Mouse (Mus musculus): ENCODE measurements around the gene Mcidas. TPM values are rescaled to one million over a fixed set of nuclear protein-coding genes. Genes with fewer than 3 reads are reported as not detected.

The Mcidas gene
- polyA plus RNA-seq, 2 experiments = not detected

DNA sequence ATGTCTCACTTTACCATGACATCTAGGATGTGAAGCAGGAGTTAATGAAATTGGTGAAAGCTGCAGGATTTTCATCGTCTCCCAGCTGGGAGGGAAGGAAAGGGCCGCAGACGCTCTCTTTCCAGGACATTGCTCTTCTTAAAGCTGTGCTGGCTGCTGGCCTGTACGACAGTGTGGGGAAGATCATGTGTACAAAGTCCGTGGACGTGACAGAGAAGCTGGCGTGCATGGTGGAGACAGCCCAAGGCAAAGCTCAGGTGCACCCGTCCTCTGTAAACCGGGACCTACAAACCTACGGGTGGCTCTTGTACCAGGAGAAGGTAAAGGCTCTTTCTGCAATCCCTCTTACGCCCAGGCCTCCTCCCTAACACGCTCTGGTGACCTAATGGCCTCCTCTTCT is 29.2 kb upstream of the Mcidas start:
- Histone ChIP-seq H3K4me3 (replicated peaks; ENCODE audit: low read length) (no peak overlapping the region), H3K36me3 (ENCODE audit: control insufficient read depth, insufficient read depth, low read length) (peaks cover 83% of the 10 kb centered on the region), H3K27ac (replicated peaks; ENCODE audit: low read depth, low read length) (no peak overlapping the region), H3K9me3 (ENCODE audit: control insufficient read depth, low read length) (no peaks in the 10 kb centered on the region), H3K27me3 (ENCODE audit: control insufficient read depth, insufficient read depth, low read length) (no peaks in the 10 kb centered on the region), H3K4me1 (ENCODE audit: control insufficient read depth, insufficient read depth, low read length) (no peaks in the 10 kb centered on the region), H3K9ac (ENCODE audit: low read depth, low read length, severe bottlenecking) (no peak overlapping the region), H3K4me2 (replicated peaks; ENCODE audit: low read depth, low read length, severe bottlenecking) (no peak overlapping the region)
- WGBS = 89% methylated on average over 12 of the region's 12 CpGs
- no peak for TF ChIP-seq POLR2A (IDR thresholded peaks at IDR 0.05; ENCODE audit: borderline replicate concordance, extremely low read depth, insufficient read depth, insufficient read length)
- ATAC-seq (ENCODE audit: low FRiP score, low read depth) = no peak
- no peak for DNase-seq (ENCODE audit: low spot score)

DNA sequence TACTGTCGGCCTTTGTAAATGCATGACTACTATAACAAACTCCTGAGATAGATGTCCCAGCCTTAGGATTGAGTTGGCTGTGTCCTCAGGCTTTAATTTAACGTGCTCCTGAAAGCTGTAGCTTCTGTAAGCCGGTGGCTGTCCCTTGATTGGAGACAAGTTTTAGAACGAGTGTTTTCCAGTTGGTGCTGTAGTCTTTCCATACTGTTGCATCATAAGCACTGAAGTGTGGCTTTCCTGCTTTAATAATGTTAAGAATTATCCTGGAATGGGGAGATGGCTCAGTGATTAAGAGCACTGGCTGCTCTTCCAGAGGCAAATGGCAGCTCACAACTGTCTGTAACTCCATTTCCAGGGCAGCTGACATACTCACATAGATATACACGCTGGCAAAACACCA is 26.4 kb upstream of the Mcidas start:
- H3K9me3 ChIP-seq (ENCODE audit: control insufficient read depth, low read length) = no peaks in the 10 kb centered on the region
- no peaks in the 10 kb centered on the region for H3K4me1 ChIP-seq (ENCODE audit: control insufficient read depth, insufficient read depth, low read length)
- WGBS = 88% methylated on average over 5 of the region's 5 CpGs
- H3K27ac ChIP-seq (replicated peaks; ENCODE audit: low read depth, low read length) = no peak overlapping the region
- no peak for TF ChIP-seq POLR2A (IDR thresholded peaks at IDR 0.05; ENCODE audit: borderline replicate concordance, extremely low read depth, insufficient read depth, insufficient read length)
- no peak for ATAC-seq (ENCODE audit: low FRiP score, low read depth)
- no peak for DNase-seq (ENCODE audit: low spot score)
- no peaks in the 10 kb centered on the region for H3K27me3 ChIP-seq (ENCODE audit: control insufficient read depth, insufficient read depth, low read length)
- no peak overlapping the region for H3K4me3 ChIP-seq (replicated peaks; ENCODE audit: low read length)
- H3K9ac ChIP-seq (ENCODE audit: low read depth, low read length, severe bottlenecking) = no peak overlapping the region
- H3K36me3 ChIP-seq (ENCODE audit: control insufficient read depth, insufficient read depth, low read length) = peaks cover 60% of the 10 kb centered on the region
- H3K4me2 ChIP-seq (replicated peaks; ENCODE audit: low read depth, low read length, severe bottlenecking) = no peak overlapping the region

DNA sequence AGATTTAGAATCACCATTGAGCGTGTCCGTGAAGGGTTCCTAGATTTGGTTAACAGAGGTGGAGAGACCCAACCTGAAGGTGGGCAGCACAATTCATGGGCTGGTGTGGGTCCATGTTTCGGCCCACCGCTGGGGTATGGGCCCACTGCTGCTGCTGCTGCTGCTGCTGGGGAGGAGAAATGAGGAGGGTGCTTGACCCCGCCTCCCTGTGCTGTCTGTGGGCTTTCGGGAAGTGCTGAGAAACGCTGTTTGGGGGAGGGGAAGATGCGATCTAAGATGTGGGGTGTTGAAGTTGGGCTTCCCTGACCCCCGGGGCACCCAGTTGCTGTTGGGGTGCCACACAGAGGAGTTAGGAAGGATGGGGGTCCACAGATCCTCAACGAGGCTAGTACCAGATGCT is 16.9 kb upstream of the Mcidas start:
- peak overlapping the region; percentile 30; the same call in 1 of the 2 replicates for H3K4me2 ChIP-seq (replicated peaks; ENCODE audit: low read depth, low read length, severe bottlenecking)
- H3K9ac ChIP-seq (ENCODE audit: low read depth, low read length, severe bottlenecking) = no peak overlapping the region
- DNase-seq (ENCODE audit: low spot score) (no peak), ATAC-seq (ENCODE audit: low FRiP score, low read depth) (no peak)
- WGBS = 43% methylated on average over 10 of the region's 10 CpGs
- no peak for TF ChIP-seq POLR2A (IDR thresholded peaks at IDR 0.05; ENCODE audit: borderline replicate concordance, extremely low read depth, insufficient read depth, insufficient read length)
- H3K4me1 ChIP-seq (ENCODE audit: control insufficient read depth, insufficient read depth, low read length) = no peaks in the 10 kb centered on the region
- no peaks in the 10 kb centered on the region for H3K9me3 ChIP-seq (ENCODE audit: control insufficient read depth, low read length)
- H3K4me3 ChIP-seq (replicated peaks; ENCODE audit: low read length) = no peak overlapping the region; the same call in 1 of the 2 replicates
- H3K27ac ChIP-seq (replicated peaks; ENCODE audit: low read depth, low read length) = no peak overlapping the region
- H3K36me3 ChIP-seq (ENCODE audit: control insufficient read depth, insufficient read depth, low read length) = no peaks in the 10 kb centered on the region
- 0 out of 2 replicates have a peak, but pooled peaks cover 5% of the 10 kb centered on the region for H3K27me3 ChIP-seq (ENCODE audit: control insufficient read depth, insufficient read depth, low read length)

DNA sequence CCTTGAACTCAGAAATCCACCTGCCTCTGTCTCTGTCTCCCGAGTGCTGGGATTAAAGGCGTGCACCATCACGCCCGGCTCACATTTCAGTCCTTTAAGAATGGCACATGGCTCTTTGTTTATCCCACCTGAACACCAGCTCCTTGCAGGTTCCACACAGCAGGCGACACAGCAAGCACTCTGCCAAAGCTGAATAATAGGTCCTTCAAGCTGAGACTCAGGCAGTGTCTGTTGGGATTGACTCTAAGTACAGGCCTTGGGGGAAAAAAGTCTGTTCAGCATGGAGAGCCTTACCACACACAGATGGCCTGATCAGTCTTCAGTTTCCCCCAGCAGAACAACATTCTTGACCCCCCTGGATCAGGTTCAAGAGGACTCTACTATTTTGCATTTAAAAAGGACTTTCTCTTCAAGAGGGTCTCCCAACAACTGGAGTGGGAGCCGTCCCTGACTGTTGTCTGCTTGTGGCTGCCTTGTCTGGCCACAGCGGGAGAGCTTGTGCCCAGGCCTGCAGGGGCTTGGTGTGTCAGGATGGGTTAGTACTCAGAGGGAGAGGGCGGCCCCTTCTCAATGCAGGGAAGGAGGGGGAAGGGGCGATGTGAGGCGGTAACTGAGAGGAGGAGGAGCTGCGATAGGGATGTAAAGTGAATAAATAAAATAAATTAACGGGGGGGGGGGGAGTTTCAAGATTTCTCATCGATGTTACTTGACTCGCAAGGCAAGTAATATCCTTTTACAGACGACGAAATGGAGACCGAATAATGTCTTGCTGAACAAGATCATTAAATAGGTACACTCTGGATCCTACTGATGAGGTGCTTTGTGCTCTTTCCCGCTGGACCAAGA is 7.8 kb upstream of the Mcidas start:
- Histone ChIP-seq H3K4me3 (replicated peaks; ENCODE audit: low read length) (peak overlapping the region; percentile 54; the same call in 1 of the 2 replicates), H3K9ac (ENCODE audit: low read depth, low read length, severe bottlenecking) (no peak overlapping the region), H3K9me3 (ENCODE audit: control insufficient read depth, low read length) (no peaks in the 10 kb centered on the region), H3K27ac (replicated peaks; ENCODE audit: low read depth, low read length) (no peak overlapping the region), H3K4me1 (ENCODE audit: control insufficient read depth, insufficient read depth, low read length) (peaks cover 25% of the 10 kb centered on the region), H3K36me3 (ENCODE audit: control insufficient read depth, insufficient read depth, low read length) (no peaks in the 10 kb centered on the region), H3K4me2 (replicated peaks; ENCODE audit: low read depth, low read length, severe bottlenecking) (no peak overlapping the region), H3K27me3 (ENCODE audit: control insufficient read depth, insufficient read depth, low read length) (peaks cover 53% of the 10 kb centered on the region)
- ATAC-seq (ENCODE audit: low FRiP score, low read depth) = no peak
- no peak for DNase-seq (ENCODE audit: low spot score)
- TF ChIP-seq POLR2A (IDR thresholded peaks at IDR 0.05; ENCODE audit: borderline replicate concordance, extremely low read depth, insufficient read depth, insufficient read length) = no peak
- 4% methylated on average over 17 of the region's 18 CpGs for WGBS

DNA sequence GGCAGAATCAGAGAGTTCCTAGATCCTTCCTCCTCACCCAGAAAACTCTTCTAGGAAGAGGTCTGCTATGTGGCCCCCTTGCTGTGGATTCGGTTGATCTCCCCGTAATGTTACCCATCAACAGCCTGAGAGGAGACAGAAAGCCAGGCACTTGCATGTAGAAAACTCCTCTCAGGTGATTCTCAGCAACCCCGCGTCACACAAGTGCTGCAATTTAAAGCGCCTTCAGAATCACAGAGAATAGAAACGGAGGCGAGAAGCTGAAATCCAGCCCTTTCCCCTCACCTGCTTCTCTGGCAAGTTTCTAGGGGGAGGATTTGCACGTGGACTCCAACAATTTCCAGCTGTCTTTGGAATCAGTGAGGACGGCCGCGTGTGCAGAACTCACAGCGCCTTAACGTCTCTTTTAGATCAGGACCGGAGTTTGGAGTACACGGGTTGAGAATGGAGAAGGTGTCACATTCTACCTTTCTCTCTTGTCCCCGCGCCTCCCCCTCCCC is 7.1 kb upstream of the Mcidas start:
- Histone ChIP-seq H3K36me3 (ENCODE audit: control insufficient read depth, insufficient read depth, low read length) (no peaks in the 10 kb centered on the region), H3K27ac (replicated peaks; ENCODE audit: low read depth, low read length) (no peak overlapping the region), H3K9ac (ENCODE audit: low read depth, low read length, severe bottlenecking) (no peak overlapping the region; the same call in 1 of the 2 replicates), H3K9me3 (ENCODE audit: control insufficient read depth, low read length) (no peaks in the 10 kb centered on the region), H3K27me3 (ENCODE audit: control insufficient read depth, insufficient read depth, low read length) (peaks cover 59% of the 10 kb centered on the region), H3K4me3 (replicated peaks; ENCODE audit: low read length) (peak overlapping the region; percentile 54; the same call in 1 of the 2 replicates), H3K4me1 (ENCODE audit: control insufficient read depth, insufficient read depth, low read length) (peaks cover 25% of the 10 kb centered on the region), H3K4me2 (replicated peaks; ENCODE audit: low read depth, low read length, severe bottlenecking) (peak overlapping the region; percentile 99; the same call in 1 of the 2 replicates)
- DNase-seq (ENCODE audit: low spot score) (no peak), ATAC-seq (ENCODE audit: low FRiP score, low read depth) (no peak)
- WGBS = 1% methylated on average over 17 of the region's 17 CpGs
- no peak for TF ChIP-seq POLR2A (IDR thresholded peaks at IDR 0.05; ENCODE audit: borderline replicate concordance, extremely low read depth, insufficient read depth, insufficient read length)

Data from limb, embryonic 14.5 days (tissue).